Mouse (Mus musculus) E14TG2a.4 (cell line): ENCODE results near the gene Ptchd4.

Source experiments
- CTCF ChIP-seq: conservative IDR thresholded peaks from 2 replicates; pipeline ENCODE4 v1.5.1; 2014; ENCODE audit warnings: low read length
- POU5F1 ChIP-seq: IDR thresholded peaks from 2 replicates; pipeline ENCODE4 v1.6.1; 2014; ENCODE audit warnings: low read length, borderline replicate concordance

DNA sequence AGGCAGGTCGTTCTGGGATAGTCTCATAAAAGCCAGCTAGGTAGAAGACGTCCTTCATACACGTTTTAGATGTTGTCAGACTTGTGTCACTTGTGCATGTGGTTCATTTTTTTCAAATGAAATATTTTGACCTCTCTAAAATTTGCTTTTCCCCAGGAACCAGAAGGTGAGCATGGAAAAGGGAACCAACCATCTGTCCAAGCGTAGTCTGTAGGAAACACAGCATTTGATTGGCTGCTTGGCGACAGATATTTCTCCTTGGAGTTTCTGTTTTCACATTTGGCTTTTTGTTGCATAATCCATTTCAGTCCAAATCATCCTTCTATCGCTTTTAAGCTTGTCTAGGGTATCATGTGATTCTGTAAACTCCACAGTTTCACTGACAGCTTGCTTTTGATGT is 20.8 kb downstream of the Ptchd4 start:
- TF ChIP-seq CTCF = no peak
- no peak for TF ChIP-seq POU5F1
